Mouse (Mus musculus) right cerebral cortex, postnatal 10 days (tissue): ENCODE measurements around the gene Rnf220.
A peak's percentile ranks its signal among the peaks of the same experiment; 100 is the strongest.

ENCODE experiments used
- DNase-seq, 2 experiments: peaks; one replicate each; pipeline ENCODE4 v3.0.0; 2021; ENCODE audit warnings: low spot score in 2 of 2

Gene Rnf220

DNA sequence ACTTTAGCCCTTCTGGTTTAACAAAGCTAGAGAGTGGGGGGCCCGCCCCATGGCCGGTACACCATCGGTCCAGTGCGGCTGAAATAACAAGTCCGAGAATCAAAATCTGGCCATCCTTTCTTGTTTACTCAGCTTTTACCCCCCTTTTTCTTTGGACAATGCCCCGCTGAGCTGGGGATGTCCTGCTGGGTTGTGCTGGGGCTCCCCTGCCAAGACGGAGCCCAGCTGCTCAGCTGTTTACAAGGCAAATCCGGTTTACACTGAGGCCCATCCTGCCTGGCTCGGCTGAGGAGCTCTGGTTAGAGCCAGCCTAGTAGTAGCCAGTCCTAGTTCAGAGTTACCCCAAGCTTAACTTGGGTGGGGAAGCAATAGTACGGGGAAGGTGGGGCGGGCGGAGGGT is 154.1 kb downstream of the Rnf220 start:
- DNase-seq = peak; percentile 33 to 36

DNA sequence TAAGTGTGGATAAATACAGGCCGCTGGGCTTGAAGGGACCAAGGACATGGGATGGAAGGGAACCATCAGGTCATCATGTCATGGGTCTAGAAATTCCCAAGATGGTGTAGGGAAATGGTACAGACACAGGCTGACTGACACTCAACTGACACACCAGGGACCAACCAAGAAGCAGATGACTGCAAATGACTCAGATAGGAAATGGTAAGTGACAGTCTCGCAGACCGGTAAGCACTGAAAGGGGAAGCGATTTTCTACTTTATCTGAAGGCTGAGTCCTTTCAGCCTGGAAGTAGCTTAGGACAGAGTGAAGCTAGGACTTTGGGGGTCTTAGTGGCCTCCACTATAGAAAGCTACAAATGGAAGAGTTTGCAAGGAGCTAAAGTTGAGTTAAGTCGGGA is 155.6 kb downstream of the Rnf220 start:
- DNase-seq = no peak

DNA sequence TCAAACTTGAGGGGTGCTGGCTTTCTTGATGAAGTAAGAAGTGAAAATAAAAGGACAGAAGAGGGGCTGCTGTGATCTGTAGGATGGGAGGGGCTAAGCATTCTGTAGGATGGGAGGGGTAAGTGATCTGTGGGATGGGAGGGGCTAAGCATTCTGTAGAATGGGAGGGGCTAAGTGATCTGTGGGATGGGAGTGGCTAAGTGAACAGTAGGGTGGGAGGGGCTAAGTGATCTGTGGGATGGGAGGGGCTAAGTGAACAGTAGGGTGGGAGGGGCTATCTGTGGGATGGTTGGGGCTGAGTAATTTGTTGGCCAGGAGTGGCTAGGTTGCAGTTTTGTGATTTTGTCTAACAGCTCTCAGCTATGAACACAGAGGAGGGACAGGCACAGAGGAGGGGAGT is 157.1 kb downstream of the Rnf220 start:
- DNase-seq = no peak

DNA sequence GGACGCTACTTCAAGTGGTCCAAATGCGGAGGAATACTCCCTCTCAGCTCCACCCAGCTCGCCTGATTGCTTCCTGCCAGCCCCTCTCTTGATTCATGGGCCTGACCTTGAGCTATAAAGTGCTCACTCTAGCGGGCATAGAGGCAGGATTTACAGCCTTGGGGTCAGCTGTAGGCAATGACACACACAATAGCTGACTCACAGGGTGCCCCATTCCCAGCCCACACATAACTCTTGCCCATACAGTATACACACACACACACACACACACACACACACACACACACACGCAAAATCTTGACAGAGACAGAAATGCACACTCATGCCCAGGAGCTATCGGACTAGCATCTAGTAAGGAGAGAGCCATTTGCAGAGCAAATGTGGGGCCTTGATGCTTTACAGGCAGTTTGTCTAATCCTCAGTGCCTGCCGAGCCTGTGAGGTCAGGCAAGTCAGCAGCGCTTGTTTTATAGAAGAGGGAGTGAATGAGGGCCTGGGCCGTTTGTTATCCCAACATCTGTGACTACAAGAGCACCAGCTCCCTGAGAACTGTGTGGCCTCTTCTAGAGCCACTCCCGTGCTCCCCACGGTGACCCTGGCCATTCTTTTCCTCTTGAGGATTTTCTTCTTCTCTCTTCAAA is 165.9 kb downstream of the Rnf220 start:
- no peak for DNase-seq

DNA sequence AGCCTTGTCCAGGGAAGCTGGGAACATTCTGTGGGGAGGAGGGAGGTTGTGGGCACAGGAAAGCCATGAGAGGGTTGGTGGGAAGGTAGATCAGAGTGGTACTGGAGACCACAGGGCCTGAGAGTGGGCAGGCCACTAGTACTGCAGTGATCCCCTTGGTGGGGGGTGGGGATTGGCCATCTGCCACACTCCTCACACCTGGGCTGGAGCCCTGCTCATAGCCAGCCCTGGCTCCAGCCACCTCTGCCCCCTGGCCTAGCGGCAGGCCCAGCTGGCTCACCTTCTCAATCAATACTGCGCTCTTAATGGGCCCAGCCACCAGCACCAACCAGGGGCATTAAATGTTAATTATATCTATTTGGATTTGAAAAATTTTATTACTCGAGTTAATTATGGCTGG is 166.7 kb downstream of the Rnf220 start:
- no peak for DNase-seq

DNA sequence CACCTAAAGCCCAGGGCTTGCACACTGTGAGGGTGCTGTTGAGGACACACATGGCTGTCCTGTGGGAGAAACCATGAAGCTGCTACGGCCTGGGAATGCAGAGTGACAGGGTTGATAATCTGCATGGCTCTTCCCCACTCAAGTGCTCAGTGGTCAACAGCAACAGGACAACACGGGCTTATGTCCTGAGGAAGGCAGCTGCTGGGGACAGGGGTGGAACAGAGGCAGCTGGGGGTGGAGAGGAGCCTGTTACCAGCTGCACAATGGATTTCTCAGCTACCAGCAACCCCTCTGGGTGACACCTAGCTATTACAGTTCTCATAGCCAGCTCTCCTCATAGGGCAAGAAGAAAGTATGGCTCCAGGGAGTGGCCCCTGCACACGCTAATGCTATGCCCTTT is 169.9 kb downstream of the Rnf220 start:
- DNase-seq = no peak

DNA sequence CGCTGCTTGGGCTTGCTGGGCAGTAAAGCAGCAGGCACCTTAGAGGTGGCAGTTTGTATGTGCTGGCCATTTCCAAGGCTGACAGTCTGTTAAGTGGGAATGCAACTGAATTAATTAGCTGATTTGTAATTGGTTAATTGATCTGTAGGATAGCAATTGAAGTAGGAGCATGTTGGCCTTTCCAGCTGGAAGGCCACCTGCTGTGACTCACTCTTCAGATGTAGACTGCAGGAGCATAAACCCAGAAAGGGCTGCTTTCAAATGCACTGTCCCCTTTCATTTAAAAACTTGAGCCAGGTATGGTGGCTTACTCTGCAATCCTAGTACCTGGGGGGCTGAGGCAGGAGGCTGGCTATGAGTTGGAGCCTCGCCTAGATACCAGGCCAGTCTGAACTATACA is 171.8 kb downstream of the Rnf220 start:
- DNase-seq = no peak

DNA sequence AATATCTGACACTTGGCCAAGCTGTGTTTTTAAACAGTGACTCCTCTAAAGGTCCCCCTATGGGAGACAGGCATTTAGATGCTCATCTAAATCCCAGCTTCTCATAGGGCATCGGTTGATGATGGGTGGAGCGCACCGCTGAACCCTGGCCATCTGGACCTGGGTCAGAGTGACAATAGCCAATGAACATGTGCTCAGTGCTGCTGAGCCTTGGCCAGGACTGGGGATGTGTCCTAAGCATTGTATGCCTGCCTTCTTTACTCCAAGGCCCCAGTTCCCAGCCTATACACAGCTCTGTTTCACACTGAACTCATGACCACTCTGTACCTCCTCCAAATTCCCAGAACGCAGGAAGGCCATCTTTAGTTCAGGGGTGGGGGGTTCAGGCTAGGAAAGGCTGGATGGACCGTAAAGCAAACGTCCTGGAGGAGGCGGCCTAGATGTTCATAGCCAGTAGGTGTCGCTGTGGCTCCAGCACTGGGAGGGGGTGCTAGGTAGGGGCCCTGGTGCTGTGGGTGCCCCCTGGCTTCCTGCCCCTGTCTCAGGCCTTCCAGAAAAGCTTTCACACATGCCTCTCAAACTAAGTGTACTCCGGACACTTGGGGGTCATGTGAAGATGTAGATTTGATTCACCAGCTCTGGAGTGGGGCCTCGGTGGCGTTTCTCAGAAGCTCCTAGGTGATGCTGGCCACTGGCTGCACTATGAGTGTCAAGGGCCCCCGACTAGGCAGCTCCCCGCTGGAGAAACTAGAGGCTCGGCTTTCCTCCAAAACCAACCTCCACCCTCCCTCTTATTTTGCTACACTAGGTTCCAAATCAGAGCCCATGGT is 173.1 kb downstream of the Rnf220 start:
- DNase-seq = peak; percentile 44 to 63

DNA sequence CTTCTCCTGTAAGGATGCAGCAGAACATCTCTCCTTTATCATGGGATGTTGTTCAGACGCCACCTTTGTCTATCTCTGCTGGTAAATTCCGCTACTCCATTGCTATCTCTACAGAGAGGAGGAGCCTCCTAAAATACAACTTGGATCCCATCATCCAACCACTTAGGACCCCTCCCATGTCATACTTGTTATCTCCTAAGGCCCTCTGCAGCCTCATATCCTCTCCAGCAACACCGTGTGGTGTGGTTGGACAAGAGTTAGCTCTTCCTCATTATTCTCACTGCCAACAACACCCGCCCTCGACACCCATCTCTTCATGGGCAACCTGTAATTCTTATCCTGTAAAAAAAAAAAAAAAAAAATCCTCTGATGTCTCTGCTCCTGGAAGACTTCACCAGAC is 175.8 kb downstream of the Rnf220 start:
- DNase-seq = no peak

DNA sequence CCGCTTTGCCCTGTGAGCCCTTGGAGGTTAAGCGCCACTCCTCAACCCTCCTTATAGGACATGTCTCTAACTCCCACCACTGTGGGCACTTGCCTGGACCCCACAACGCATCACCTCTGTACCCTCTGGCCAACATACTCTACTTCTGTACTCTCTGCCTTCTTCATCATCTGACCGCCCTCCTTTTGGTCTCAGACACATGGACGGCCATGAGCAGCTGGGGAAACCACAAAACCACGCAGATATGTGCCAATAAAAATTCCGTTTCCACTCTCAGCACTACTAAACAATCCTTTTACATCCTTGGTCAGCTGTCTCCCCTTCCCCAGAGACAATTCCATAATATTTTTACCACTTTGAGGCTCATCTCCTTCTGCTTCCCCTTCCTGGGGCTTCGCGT is 178.3 kb downstream of the Rnf220 start:
- DNase-seq = no peak

DNA sequence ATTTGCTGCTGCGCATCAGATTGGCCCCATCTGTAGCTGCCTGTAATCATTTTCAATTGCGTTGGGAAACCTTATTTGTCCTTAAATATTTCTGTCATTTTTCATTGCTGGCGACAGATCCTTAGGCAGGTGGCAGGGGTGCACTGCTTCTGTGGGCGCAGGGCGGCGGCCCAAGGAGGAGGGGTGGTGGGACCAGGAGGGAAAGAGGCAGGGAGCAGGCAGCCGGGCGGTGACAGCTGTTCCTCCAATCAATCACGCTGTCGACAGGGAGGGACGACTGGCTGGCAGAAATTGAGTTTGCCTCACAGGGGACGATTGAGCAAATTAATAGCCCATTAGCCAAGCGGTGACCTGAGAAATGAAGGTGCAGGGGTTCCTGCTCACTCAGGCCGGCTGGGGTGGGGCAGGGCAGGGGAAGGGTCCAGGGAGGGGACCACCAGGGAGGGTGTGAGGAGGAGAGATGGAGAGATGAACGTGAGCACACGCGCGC is 179.1 kb downstream of the Rnf220 start:
- no peak for DNase-seq

DNA sequence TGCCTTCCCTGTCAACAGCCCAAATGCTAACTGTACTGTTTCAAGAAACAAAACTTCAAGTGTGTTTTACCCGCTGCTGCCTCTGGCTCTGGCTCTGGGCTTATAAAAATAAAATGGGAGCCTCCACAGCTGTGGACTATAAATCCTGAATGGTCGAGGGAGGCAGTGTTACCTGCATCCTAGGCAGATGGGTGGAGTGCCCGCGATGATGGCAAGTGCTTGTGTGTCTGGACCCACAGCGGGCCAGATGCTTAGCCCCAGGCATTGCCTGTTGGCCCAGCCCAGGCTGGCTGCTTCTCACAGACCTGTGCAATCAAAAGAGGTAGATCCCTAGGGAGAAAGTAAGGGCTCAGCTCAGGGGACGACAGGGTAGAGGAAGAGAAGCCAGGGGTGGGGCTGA is 180.1 kb downstream of the Rnf220 start:
- DNase-seq = no peak

DNA sequence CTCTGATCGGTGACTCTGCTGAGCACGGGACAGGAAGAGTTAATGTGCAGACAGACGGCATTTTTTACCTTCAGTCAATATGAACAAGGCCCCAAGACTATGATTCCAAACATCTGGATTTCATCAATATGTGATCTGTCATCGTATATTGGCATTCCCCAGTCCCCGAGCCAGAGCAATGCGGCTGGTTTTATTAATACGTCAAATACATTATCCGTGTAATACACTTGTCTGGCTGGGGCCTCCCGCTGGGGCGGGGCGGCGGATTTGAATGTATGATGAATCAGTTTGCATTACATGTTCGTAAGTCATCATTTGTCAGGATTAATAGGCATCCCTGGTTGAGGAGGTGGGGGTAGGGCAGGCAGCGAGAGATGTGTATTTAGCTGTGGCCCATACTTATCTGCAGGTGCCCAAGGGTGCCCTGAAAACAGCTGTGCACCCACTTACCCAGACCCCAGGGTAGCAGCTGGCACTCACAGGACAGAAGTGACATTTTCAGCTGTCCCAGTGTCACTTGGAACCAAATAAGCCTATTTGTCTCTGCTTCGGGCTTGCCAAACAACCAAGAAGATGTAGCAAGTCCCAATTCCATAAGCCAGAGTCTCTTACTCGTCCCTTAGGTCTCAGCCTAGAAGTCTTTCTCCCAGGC is 181.9 kb downstream of the Rnf220 start:
- no peak for DNase-seq

DNA sequence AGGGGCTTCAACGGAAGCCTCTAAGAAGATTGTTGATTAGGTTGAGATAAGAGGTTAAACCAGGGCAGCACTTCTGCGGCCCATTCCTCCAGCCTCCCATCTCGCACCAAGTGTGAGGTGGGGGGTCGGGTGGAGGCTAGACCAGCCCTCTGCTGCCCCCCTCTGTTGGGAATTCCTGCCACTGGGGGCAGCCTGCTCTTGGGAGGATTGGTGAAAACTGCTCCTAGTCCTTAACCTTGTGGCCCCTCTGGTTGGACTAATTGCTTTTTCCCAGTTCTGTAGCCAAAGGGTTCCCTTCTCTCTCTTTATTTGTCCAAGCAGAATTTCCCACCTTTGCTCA is 183.8 kb downstream of the Rnf220 start:
- no peak for DNase-seq

DNA sequence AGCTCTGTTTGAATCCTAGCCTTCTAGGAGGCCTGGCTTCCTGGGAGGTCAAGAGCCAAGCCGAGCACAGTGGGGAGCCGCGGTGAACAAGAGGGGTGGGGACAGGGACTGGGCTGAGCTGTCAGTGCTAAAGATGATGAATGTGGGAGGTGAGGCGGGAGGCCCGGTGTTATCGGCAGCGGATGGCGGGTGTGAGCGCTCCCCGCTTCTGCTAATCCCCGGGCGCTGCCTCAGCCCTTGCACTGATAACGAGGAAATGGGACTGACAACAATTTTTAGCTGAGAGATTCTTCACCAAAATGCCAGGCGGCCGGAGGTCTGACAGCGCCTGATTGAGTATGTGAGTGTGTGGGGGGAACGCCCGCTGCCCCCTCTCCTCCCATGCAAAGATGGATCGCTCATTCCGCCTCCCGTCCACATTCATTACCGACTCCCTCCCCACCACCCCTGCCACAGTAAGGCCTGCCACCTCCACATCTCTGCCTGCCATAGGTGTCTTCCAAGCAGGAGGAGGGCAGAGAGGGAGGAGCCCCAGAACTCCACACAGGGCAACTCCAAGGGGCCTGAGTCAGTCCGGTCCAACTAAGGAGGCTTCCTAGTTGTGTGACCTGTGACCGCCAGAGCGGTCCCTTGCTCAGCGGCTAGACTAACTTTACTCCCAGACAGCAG is 184.3 kb downstream of the Rnf220 start:
- no peak for DNase-seq

DNA sequence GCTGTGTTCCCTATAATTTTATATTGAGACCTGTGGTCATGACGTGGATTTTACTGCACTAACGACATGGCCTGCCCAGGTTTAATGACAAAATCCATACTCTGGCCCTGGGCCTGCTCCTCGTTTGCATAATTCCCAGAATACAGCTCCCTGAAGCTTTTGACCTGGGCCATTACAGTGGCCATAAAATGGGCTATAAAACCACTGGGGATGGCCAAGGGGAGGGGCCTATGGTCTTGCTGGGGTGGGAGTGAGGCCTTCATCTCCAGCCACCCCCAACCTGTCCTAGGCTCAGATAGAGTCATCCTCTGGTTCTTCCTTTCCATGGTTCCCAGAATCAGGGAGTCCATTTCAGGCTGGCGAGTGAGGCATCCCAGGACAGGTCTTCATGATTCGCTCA is 185.0 kb downstream of the Rnf220 start:
- DNase-seq = no peak

DNA sequence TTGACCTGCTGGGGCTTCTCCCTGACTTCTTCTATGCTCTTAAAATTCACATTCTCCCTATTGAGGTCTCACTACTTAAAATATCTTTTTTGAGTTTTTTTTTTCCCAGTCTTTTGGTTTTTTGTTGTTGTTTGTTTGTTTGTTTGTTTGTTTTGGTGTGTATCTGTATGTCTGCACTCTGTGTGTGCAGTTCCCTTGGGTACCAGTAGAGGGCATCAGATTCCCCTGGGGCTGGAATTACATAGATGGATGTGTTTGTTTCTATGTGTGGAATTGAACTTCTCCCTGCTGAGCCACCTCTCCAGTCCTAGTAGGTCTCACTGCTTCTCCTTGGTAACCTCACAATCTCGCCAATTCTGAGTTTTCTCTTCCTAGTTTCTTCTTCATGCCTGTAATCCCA is 187.4 kb downstream of the Rnf220 start:
- no peak for DNase-seq

DNA sequence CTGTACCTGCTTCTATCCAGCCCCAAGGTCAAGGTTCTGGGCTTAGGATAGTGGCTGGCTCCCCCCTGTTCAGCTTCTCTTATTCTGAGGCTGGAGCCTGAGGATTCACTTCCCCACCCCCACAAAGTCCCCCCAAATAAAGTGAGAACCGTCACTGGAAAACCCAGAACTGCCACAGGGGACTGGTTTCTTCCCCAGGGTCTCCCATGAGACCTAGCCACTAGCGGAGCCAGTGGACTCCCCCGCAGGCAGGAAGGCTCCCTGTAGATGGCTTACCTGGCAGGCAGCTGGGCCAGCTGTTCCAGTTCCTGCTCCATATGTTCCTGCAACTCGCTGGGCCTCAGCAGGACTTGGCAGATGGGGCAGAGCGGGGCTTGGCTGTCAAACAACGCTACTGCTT is 189.6 kb downstream of the Rnf220 start:
- DNase-seq = no peak

DNA sequence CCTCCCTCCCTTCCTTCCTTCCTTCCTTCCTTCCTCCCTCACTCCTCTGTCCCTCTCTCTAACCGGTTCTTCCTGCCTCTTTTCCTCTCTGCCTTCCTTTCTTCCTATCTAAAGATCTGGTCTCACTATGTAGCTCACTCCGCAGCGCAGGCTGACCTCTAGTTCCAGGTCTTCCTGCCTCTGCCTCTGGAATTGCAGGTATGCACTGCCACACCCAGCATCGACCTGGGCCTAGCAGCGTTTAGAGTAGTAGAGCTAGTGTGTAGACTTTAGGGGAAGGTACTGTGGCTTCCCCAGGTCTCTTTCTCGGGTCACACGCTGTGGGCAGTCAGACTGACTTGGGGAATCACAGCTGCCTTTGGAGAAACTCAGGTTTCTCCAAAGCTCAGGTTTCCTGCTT is 191.4 kb downstream of the Rnf220 start:
- DNase-seq = no peak

DNA sequence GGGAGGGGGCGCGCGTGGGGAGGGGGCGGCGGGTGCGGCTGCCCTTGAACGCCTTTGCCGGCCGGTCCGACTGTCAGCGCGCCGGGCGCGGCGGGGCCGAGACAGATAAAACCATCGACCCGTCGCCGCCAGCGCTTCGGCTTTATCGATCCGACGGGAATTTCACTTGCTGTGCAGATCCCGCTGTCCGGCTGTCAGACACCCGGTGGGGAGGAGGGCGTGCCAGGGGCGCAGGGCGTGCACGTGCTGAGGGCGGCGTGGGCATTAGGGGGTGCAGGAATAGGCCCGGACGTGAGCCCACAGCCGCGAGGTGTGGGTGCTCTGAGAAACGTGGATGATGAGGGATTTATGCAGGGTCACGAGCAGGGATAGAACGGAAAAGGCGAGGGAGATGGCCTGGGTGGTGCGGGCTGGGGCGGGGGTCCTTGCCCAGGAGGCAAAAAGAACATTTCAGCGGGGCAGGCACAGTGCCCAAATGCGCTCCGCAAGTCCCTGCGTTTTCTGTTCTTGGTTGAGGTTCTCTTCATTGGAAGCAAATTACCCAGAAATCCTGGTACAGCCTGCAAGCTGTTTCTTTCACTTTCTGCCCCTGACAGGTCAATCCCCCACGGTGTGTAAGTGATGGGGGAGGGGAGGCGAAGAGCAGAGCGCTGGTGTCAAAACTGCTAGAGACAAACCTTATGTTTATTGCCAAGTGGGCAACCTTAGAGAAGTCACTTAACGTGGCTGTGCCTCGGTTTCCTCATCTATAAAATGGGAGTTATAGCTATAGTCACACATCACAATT is 192.4 kb downstream of the Rnf220 start:
- DNase-seq = no peak

DNA sequence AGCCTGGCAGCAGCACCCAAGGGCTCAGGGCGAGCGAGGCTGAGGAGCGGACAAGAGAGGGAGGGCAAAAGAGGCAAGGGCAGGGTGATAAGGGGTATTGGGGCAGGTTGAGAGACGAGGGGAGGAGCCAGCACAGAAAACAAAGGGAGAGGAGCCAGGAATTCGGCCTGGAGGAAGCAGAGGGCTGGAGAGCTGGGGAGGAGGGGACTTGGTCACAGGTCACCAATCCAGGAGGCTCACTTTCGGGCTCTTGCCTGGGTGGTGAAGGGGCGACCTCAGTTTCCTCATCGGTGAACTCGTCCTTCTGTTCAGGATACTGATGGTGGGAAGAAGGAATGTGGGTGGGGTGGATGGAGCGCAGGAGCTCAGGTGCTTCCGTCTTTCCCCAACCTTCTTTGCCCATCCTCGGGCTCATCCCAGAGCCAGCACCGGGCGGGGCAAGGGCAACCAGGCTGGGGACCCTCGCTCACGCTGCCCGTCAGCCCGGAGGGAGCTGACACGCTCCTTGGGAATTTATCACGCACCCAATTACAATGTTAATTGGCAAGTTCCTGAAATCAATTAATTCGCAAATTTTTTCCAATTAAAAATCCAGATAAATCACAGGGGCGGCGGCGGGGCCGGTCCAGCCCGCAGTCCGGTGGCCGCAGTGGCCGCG is 193.1 kb downstream of the Rnf220 start:
- no peak for DNase-seq
